Mouse (Mus musculus): Measurements from ENCODE around the gene Olfr1131.
"Not testable (repeated sequence)": the region's sequence is repeated elsewhere in the genome, so short reads cannot be mapped to it uniquely, and the experiment has no call there.

Olfr1131 gene

DNA sequence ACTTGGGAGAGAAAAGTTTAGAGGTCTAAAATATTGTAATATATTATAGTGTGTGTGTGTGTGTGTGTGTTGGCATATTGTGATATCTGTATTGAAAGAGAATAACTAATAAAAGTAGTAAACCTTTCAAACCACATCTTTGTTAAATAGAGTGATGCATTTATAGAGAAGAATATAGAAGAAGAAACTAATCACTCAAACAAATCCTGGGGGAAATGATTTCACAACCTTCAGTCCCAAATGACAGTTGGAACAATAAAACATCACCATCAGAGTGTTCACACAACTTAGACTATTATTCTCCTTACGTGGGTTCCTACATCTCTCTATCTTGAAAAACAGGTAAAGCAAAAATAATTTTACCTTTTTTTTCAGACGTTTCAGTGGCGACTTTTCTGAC lies at the start of gene Olfr1131:
TSS of gene Olfr1131 (plus strand) at position 301 of the 400 bp plus-strand sequence.
- DNase-seq (ENCODE audit: inconsistent ontology term), result no peak

DNA sequence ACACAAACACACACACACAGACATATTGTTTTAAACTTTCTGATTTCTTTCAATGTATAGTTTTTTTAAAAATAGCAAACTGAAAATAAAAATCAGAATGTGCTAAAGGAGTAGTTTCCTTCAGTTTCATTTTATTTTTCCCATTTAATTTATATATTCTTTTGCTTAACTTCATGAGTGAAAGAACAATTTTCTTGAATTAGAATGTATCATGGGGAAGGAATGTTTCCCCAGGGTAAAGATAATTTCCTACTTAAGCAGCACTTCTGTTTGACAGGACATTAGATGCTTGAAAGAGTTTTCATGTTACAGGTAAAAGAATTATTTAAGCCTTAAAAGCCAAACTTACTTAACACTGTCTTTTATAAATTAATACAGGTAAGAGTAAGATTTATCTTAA lies 21.0 kb upstream of the Olfr1131 start, which contains the start of gene Olfr1130:
TSS of gene Olfr1130 (plus strand) at position 301 of the 400 bp plus-strand sequence.
- DNase-seq (ENCODE audit: inconsistent ontology term), result not testable (repeated sequence)

DNA sequence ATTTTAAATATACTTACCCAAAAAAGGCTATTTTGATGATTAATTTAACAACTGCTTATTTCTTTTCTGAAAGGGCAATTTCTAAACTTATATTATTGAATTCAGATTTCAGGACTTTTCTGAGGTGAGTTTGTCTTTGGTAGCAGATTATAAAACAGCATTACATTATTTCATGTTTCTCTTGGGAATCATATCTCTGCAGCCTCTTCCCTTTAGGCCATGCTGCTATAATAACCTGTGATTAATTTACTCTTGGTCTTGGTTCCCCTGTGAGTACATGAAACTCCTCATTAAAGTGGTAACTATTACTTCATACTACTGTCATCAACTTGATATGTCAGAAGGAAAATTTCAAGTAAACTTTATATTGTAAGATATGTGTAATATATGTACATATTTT lies 10.5 kb downstream of the Olfr1131 start, which contains the start of gene Olfr1132:
TSS of gene Olfr1132 (minus strand) at position 101 of the 400 bp plus-strand sequence.
- DNase-seq (ENCODE audit: inconsistent ontology term), result no peak

DNA sequence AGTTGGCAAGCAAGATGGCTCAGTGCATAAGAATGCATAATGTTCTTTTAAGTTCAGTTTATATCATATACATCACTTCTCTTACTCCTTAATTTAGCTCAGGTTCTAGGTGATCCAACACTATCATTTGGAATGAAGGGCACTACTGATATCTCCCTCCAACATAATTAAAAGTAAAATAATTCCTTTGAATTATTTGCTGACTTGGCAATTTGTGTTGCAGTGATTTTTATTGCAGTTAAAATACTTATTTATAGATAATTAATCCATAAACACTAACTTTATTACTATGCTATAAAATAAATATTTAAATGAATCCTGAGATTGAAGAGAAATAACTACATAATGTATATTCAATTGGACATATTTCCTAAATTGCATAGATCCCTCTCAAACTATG lies 15.5 kb downstream of the Olfr1131 start:
- DNase-seq (ENCODE audit: inconsistent ontology term), result no peak

DNA sequence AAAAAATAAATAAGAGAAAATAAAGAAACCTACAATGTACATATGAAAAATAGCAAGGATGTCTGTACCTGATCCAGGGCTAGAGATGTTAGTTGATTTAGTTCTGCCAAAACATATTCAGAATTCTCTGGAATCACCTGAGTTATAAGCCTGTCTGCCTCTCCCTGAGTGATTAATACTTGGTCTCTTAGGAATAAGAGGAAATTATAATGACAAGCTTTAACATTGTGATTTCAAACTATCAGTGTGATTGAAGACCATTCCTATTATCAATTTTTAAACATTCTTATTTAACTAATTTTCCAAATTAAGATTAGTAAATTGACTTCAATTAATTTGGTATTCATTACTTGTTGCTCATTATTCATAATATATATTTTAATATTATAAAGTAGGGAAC lies 20.4 kb downstream of the Olfr1131 start, which contains the start of gene Olfr1133:
TSS of gene Olfr1133 (minus strand) at position 101 of the 400 bp plus-strand sequence.
- DNase-seq (ENCODE audit: inconsistent ontology term), result no peak

DNA sequence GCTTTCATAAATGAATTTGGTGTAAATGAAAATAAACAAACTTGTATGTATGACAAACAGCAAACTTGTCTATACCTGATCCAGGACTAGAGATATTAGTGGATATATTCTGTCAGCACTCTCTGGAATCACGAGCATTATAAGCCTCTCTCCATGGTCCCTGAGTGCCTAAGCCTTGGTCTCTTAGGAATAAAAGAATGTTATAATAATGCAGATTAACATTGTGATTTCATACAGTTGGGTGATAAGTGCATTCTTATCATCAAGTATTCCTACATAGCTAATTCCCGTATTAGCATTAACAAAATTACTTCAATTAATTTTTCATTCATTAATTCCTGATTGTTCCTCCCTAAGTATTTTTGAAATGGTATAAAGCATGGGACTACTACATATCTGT lies 31.5 kb downstream of the Olfr1131 start, which contains the start of gene Olfr1134:
TSS of gene Olfr1134 (minus strand) at position 101 of the 400 bp plus-strand sequence.
- no peak for DNase-seq (ENCODE audit: inconsistent ontology term)

DNA sequence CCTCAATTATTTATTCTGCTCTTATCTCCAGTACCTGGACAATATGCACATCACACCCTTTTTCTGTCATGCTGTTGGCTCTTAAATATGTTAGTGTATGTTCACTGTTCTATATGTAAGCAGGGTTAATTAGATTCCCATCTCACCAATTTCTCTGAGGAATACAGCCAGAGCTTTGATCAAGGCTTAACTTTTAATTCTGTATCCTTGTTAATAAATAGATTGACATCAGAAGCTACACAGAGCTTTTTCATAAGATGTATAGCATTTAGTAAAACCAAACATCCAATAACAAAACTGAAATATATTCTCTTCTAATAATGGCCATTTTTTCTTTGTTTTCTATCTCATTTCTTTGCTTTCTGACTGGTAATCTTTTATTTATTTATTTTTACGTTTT lies 46.7 kb downstream of the Olfr1131 start, which contains the start of gene Olfr1135:
TSS of gene Olfr1135 (minus strand) at position 101 of the 400 bp plus-strand sequence.
- DNase-seq (ENCODE audit: inconsistent ontology term), result no peak
